Mouse (Mus musculus) megakaryocyte, embryonic 14.5 days (primary cell): ENCODE measurements around the gene Tenm4. TPM values are rescaled to one million over a fixed set of nuclear protein-coding genes. Genes with fewer than 3 reads are reported as not detected.

Experiments used
- H3K27me3 ChIP-seq: replicated peaks from 2 replicates; pipeline ENCODE3; 2012; ENCODE audit warnings: inconsistent platforms
- H3K36me3 ChIP-seq: replicated peaks from 2 replicates; pipeline ENCODE3; 2012; ENCODE audit warnings: low read length, inconsistent platforms, mixed read lengths
- H3K4me1 ChIP-seq: 2 replicates; pipeline ENCODE4 v1.6.1; 2012; ENCODE audit warnings: inconsistent platforms
- H3K4me3 ChIP-seq: replicated peaks from 2 replicates; pipeline ENCODE3; 2012; ENCODE audit warnings: moderate library complexity, mild to moderate bottlenecking, inconsistent platforms
- H3K9me3 ChIP-seq: 2 replicates; pipeline ENCODE4 v1.6.1; 2012; ENCODE audit warnings: inconsistent platforms
- FLI1 ChIP-seq: IDR thresholded peaks from 2 replicates; pipeline ENCODE4 v1.6.1; 2012; ENCODE audit warnings: low read length, inconsistent platforms, mixed read lengths
- GATA1 ChIP-seq: IDR thresholded peaks from 3 replicates; pipeline ENCODE4 v1.6.1; 2012; ENCODE audit warnings: mixed read lengths, low read length, inconsistent platforms, borderline replicate concordance
- polyA plus RNA-seq: library from polyadenylated mRNA; stranded (reverse); fragments of >175 nt; gene quantifications from 2 replicates; pipeline ENCODE4 v1.2.3, GENCODE M21; 2012; ENCODE audit warnings: low replicate concordance; ENCODE audit not compliant: insufficient read depth

The Tenm4 gene
- polyA plus RNA-seq, 1 experiment = not detected

DNA sequence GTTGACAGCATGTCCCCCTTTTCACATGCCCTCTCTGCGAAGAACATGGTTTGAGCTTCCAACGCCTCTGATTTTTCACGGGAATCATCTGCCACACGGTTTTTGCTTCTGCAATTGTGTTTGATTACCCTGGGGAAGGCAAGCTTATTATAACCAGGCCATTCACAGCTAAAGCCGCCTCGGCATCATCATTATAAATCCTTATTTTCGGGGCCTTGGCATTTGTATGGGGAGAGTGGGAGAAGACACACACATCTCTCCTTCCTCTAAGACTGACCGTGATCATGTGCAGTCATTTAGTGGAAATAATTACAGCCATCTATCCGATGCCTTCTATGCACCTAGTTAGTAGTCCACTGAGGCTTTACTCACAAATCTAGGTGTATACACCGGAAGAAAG is 719.9 kb downstream of the Tenm4 start:
- Histone ChIP-seq H3K9me3 (peaks cover 7% of the 10 kb centered on the region; the same call in 1 of the 2 replicates), H3K36me3 (no peaks in the 10 kb centered on the region), H3K4me3 (no peak overlapping the region), H3K4me1 (no peaks in the 10 kb centered on the region), H3K27me3 (peaks cover 5% of the 10 kb centered on the region)
- TF ChIP-seq GATA1 (no peak), FLI1 (no peak)

DNA sequence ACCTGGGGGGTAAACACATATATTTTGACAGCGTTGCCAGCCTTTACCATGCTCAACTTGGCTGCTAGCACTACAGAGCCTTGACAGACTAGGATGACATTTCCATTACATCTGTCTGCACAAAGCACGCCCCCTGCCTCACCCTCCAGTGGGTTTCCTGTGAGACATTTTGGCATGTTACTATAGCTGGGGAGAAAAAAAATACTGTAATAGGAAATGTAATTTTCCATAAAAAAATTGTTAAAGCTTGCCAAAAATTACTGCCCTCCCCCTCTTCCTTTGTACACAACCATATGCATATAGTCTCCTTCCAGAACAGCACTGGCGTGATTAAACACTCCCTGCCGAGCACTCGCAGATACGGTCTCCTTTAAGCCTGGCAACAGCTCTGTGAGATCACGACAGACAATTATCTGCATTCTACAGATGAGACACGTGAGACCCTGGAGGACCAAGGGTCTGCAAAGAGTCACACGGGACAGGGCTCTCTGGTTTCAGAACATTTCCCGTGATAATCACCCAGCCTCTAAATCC is 728.1 kb downstream of the Tenm4 start:
- H3K36me3 ChIP-seq = no peaks in the 10 kb centered on the region
- TF ChIP-seq GATA1 (no peak), FLI1 (no peak)

DNA sequence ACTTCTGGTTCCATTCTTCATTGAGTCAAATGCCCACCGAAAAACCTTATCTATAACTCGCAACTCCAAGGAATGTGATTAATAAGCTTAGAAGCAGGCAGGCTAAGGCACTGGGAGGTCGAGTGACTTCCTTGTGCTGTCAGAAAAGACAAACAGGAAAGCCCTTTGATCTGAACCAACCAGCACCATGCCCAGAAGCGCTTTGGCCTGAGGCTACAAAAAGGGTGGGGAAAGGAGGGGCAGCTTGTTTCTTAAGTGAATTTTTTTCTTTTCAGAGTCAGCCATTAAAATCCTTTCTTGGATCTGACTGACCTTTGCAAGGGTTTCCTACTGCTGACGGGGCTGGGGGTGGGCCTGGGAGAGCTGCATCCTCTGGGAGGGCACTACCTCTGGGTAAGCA is 731.1 kb downstream of the Tenm4 start:
- TF ChIP-seq GATA1 (no peak), FLI1 (no peak)
- H3K36me3 ChIP-seq = no peaks in the 10 kb centered on the region
- no peaks in the 10 kb centered on the region for H3K4me1 ChIP-seq
- H3K9me3 ChIP-seq = no peaks in the 10 kb centered on the region
- H3K27me3 ChIP-seq = peaks cover 21% of the 10 kb centered on the region
- H3K4me3 ChIP-seq = no peak overlapping the region

More for the DNA sequence above, 728.1 kb downstream of the Tenm4 start:
- Histone ChIP-seq H3K4me1 (no peaks in the 10 kb centered on the region), H3K27me3 (peaks cover 5% of the 10 kb centered on the region), H3K4me3 (no peak overlapping the region), H3K9me3 (peaks cover 7% of the 10 kb centered on the region; the same call in 1 of the 2 replicates)

DNA sequence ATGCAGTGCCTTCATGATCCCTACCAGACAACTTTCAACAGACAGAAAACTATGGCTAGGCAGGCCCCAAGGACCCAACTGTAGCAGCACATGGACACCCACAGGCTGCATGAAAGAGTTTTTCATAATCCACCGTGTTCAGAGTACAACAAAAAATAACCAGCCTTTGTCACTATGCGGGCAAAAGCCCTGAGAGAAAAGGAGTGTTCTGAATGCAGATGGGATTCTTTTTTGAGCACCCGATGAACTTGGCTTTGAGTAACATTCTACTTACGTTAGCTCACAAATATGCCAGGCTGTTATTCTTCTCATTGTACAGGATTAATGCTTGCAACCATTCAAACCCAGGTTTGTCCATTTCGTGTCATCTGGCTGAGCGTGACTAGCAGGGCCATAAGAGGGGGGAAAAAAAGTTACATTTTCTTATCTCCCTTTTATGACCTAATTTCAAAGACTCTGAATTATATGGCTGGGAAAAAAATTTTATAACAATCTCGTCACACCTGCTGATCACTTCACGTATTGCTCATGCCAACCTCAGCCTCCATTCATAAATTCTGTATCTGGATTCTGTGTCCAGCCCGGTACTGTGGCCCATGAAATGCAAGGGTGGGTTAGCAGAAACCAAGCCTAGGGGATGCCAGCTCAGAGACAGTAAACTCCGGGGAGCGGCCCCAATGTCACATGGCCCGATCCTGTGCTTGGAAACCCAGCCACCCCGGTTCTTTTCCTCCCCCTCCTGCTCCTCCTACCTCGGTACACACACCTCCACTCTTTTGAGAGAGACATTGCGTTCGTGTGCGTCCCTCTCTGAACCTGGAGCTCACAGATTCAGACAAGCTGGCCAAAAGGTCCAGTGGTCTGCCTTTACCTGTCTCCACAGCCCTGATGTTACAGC is 732.3 kb downstream of the Tenm4 start:
- Histone ChIP-seq H3K36me3 (no peaks in the 10 kb centered on the region), H3K27me3 (peaks cover 21% of the 10 kb centered on the region), H3K4me3 (no peak overlapping the region), H3K9me3 (no peaks in the 10 kb centered on the region), H3K4me1 (no peaks in the 10 kb centered on the region)
- TF ChIP-seq FLI1 (no peak), GATA1 (no peak)

DNA sequence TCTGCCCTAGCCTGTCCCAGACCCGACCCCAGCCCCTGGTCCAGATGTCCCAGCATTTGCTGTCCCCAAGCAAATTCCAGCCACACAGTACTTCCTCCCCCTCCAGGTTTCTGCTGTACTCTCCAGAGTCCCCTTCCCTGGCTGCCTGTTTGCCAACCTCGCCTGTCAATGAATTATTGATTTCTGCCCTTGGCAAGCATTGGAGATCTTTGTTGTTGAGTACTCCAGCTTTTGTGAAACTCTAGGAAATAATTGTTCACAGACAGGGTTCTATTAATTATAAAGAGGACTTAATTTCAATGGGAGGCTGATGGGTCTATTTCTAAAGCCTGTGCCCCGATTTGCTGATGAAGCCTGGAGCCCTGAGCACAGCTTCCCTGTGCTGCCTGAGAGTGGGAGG is 733.4 kb downstream of the Tenm4 start:
- Histone ChIP-seq H3K9me3 (no peaks in the 10 kb centered on the region), H3K27me3 (peaks cover 23% of the 10 kb centered on the region), H3K36me3 (no peaks in the 10 kb centered on the region), H3K4me3 (no peak overlapping the region), H3K4me1 (no peaks in the 10 kb centered on the region)
- TF ChIP-seq FLI1 (no peak), GATA1 (no peak)

DNA sequence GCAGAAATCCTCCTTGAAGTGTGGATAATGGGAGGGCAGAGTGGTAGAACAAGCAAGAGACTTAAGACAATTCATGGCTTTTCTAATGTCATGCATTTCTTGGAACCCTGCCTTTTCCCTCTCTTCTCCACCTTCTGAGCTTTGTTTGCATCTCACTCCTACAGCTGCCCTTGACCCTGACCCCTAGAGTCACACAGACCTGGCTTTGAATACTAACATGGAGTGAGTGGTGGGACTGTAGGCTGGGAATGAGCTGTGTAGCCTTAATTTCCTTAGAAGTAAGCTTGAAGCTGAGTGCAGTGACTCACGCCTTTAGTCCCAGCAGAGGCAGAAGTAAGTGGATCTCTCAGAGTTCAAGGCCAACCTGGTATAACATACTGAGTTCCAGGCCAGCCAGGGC is 733.9 kb downstream of the Tenm4 start:
- no peaks in the 10 kb centered on the region for H3K4me1 ChIP-seq
- peaks cover 27% of the 10 kb centered on the region for H3K27me3 ChIP-seq
- no peak overlapping the region for H3K4me3 ChIP-seq
- no peaks in the 10 kb centered on the region for H3K9me3 ChIP-seq
- H3K36me3 ChIP-seq = no peaks in the 10 kb centered on the region
- TF ChIP-seq GATA1 = no peak
- TF ChIP-seq FLI1 = no peak

DNA sequence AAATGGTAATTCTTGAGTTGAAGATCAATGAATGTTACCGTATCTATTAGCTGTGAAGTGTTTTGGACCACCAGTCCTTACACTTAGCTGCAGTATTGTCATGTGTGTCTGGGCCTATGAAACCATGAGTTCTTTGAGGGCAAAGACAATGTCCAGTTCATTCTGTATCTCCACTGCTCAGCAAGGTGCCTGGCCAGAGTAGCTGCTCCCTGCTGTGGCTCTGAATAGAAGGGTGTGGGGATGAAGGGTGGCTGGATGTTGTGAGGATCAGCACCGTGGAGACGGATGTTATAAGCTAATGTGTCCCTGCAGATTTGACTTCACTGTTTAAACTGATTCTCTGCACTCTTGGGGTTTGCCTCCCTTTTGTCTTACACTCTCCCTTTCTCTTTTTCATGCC is 734.4 kb downstream of the Tenm4 start:
- Histone ChIP-seq H3K4me3 (no peak overlapping the region), H3K4me1 (no peaks in the 10 kb centered on the region), H3K9me3 (no peaks in the 10 kb centered on the region), H3K36me3 (no peaks in the 10 kb centered on the region), H3K27me3 (peaks cover 28% of the 10 kb centered on the region)
- TF ChIP-seq FLI1 = no peak
- TF ChIP-seq GATA1 = no peak

DNA sequence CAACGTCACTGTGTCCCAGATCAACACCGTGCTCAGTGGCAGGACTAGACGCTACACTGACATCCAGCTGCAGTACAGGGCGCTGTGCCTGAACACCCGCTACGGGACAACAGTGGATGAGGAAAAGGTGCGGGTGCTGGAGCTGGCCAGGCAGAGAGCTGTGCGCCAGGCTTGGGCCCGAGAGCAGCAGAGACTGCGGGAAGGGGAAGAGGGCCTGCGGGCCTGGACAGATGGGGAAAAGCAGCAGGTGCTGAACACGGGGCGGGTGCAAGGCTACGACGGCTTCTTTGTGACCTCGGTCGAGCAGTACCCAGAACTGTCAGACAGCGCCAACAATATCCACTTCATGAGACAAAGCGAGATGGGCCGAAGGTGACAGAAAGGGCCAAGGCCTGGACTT is 735.2 kb downstream of the Tenm4 start:
- H3K9me3 ChIP-seq = no peaks in the 10 kb centered on the region
- TF ChIP-seq GATA1 = no peak
- no peak for TF ChIP-seq FLI1

DNA sequence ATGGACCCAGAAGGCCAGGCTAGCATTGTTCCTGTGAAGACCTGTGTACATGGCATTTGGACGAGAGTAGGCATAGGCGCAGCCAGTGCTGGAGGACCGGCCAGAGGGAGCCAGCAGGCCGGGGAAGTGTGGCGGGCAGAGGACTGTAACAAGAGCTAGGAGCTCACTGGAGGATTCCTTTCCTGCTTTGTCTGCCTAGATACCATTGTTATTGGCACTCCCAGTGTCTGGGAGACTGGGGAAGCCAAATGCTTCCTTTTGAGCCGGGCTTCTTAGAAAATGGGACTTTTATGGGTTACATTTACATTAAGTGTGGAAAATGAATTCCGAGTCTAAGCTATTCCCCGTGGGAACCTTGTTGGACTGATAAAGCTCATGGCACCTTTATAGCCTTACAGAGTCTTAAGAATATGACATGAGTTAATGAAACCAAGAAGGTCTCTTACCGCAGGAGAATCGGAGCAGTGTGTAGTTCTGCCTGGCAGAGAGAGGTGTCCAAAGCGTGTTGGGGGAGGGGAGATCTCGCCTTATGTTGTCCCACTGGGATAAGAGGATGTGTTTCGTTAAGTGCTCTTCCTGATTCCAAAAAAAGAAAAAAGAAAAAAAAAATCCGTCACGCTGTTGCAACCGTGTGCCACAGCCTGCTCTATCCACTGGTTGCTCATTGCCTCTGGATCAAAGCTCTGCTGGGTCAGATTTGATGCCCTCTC is 737.1 kb downstream of the Tenm4 start:
- TF ChIP-seq GATA1 = no peak
- no peak for TF ChIP-seq FLI1
- no peak overlapping the region for H3K4me3 ChIP-seq
- H3K36me3 ChIP-seq = no peaks in the 10 kb centered on the region
- no peaks in the 10 kb centered on the region for H3K4me1 ChIP-seq
- H3K27me3 ChIP-seq = peaks cover 39% of the 10 kb centered on the region
- no peaks in the 10 kb centered on the region for H3K9me3 ChIP-seq

More for the DNA sequence above, 735.2 kb downstream of the Tenm4 start:
- Histone ChIP-seq H3K4me1 (no peaks in the 10 kb centered on the region), H3K36me3 (no peaks in the 10 kb centered on the region), H3K4me3 (no peak overlapping the region), H3K27me3 (peaks cover 31% of the 10 kb centered on the region)
